Mouse (Mus musculus) right cerebral cortex, adult 2 months (tissue): Measurements from ENCODE around the gene Klk13.

Source experiments
- DNase-seq, 2 experiments: peaks; one replicate each; pipeline ENCODE4 v3.0.0; 2021 to 2022; ENCODE audit warnings: low spot score in 2 of 2

Klk13 gene

DNA sequence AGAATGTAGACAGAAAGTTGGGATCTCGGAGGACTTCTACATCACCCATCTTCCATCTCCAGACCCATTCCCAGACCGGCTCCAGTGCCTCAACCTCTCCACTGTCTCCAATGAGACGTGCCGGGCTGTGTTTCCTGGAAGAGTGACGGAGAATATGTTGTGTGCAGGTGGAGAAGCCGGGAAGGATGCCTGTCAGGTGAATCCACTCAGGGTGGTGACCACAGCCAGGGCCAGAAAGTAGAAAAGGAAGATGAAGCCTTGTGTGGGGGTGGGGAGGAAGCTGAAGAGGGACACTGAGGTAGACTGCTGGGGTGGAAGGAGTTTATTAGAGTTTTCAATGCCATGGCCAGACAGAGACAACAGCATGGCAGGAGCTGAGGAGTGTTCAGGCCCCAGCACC, 59.5 kb downstream of the Klk13 start:
- DNase-seq, result no peak

DNA sequence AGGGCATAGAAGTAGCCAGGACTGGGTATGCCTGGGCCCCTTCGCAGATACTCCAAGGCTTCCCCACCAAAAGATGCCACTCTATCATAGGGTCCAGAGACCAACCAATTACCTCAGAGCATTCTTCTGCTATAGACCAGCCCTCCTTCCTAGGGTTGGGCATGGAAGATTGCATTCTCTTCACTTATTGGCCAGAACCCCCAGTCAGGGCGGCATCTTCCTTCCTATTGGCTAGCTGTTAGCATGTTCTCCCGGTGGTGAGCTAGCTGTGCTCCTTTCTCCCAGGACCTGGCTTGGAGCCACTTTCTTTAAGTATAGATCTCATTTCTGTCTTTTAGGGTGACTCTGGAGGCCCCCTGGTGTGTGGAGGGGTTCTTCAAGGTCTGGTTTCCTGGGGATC, 60.5 kb downstream of the Klk13 start:
- DNase-seq, result no peak

DNA sequence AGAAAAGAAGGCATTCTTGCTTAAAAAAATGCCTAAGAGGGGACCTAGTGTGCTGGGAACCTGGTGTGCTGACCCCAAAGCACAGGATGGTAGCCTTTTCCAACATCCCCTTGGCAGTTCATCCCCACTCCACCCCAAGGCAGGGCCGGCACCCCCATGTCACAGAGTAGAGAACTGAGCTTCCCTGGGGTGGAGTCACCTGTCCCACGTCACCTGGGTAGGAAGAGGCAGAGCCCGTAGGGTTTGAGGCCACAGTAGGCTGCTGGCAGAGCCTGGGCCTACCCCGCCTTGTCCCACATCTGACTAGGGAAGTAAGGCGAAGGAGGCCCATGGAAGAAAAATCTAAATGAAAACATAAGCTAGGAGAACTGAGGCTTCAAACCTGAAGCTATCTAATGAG, 62.0 kb downstream of the Klk13 start, which contains the start of gene Klk11:
Klk11 (plus strand) TSS at position 241 of the 400 bp plus-strand sequence.
- DNase-seq, result no peak

DNA sequence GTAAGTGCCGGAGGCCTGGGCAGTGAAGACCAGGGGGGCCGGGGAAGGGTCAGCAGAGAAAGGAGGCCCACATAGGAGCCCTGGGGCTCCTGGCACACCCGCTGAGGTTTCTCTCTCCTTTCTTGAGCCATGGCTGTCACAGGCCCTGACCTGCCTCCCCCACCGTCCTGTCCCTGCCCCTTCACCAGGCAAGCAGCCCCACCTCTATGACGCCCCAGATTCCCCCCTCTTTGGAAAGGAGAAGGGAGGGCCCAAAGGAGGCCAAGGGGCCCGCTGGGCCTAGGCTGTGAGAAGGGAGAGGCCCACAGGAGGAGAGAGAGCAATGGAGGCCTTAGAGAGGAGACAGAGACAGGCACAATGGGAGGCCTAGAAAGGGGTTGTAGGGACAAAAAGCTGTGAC, 62.4 kb downstream of the Klk13 start:
- DNase-seq, result no peak

DNA sequence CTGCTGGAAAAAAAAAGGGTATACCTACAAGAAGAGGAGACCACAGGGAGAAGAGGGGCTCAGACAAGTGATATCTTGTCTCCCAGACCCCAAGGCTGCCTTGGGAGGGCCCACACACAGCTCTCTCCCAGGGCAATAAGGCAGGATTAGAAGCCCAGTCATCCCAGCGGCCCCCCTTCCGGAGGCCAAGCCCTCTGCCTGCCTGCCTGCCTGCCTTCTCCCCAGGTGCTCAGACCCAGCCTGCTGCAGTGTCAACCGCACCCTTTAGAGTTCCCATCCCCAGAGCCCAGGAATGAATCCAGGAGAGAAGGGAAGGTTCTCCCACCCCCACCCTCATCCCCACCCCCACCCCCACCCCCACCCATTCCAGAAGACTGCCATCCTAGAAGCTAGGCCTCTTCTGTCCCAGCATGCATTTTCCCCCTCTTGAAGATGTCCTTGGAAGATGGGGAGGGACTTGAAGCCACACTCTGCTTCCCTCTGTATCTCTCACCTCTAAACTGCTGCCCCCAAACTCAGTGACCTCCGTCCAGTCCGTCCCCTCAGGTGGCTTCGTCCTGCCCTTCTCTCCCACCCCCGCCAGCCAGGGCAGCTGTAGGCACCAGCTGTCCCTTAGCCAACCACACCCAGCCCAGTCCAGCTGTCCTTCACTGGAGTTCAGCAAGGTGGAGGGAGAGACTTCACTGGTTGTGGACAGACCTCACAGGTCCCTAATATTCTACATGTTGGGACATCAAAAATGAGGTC, 63.1 kb downstream of the Klk13 start:
- no peak for DNase-seq

DNA sequence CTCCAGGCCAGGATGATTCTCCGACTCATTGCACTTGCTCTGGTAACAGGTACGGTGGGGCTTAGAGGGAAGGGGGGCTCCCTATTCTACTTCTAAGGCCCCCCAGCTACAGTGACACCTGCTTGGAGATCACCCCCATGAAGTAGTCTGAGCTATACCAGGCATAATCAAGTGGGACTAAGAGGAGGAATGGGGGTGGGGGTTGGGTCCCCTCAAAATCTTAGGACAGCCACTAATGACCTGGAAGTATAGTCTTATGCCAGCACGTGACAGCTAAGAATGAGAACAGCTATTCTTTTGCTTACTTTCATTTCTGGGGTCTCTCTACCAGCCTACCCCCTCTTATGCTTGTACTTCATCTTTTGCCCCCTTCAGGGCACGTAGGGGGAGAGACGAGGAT, 64.1 kb downstream of the Klk13 start:
- DNase-seq, result no peak
